Mouse (Mus musculus) kidney, postnatal 0 days (tissue): Measurements from ENCODE around the gene Stxbp5. TPM values are rescaled to one million over a fixed set of nuclear protein-coding genes. Genes with fewer than 3 reads are reported as not detected.
A peak's percentile ranks its signal among the peaks of the same experiment; 100 is the strongest.

Source experiments
- ATAC-seq: fragments of 200-750 bp; cut with Nextera tagmentation; replicated peaks from 2 replicates; pipeline ENCODE4 v1.8.0; 2017; ENCODE audit warnings: low read depth, moderate number of reproducible peaks, moderate TSS enrichment, moderate library complexity; ENCODE audit not compliant: low FRiP score
- DNase-seq: peaks from one replicate; pipeline ENCODE4 v3.0.0-alpha.2; 2016; ENCODE audit warnings: low spot score
- H3K27ac ChIP-seq: fragments of 300-500 bp; sonication (generic); 2 replicates; pipeline ENCODE4 v1.5.1; 2014; ENCODE audit warnings: mild to moderate bottlenecking
- H3K27me3 ChIP-seq: fragments of 300-500 bp; sonication (generic); 2 replicates; pipeline ENCODE4 v1.6.1; 2014; ENCODE audit warnings: low read length, mixed read lengths; ENCODE audit not compliant: insufficient read depth
- H3K36me3 ChIP-seq: fragments of 300-500 bp; sonication (generic); 2 replicates; pipeline ENCODE4 v1.6.1; 2014; ENCODE audit warnings: low read length, mixed read lengths; ENCODE audit not compliant: insufficient read depth
- H3K4me1 ChIP-seq: fragments of 300-500 bp; sonication (generic); replicated peaks from 2 replicates; pipeline ENCODE4 v1.6.1; 2014; ENCODE audit warnings: antibody characterized with exemption, low read length, mixed read lengths; ENCODE audit not compliant: insufficient read depth
- H3K4me2 ChIP-seq: fragments of 300-500 bp; sonication (generic); 2 replicates; pipeline ENCODE4 v1.6.1; 2014; ENCODE audit warnings: mild to moderate bottlenecking, low read length, moderate library complexity, mixed read lengths
- H3K4me3 ChIP-seq: fragments of 300-500 bp; sonication (generic); replicated peaks from 2 replicates; pipeline ENCODE4 v1.5.1; 2014; ENCODE audit warnings: low read depth, low read length
- H3K9ac ChIP-seq: fragments of 300-500 bp; sonication (generic); 2 replicates; pipeline ENCODE4 v1.6.1; 2014; ENCODE audit warnings: low read depth, low read length
- H3K9me3 ChIP-seq: fragments of 300-500 bp; sonication (generic); replicated peaks from 2 replicates; pipeline ENCODE4 v1.6.1; 2016; ENCODE audit warnings: low read length, inconsistent platforms, mixed read lengths
- CTCF ChIP-seq: IDR thresholded peaks from 2 replicates; pipeline ENCODE4 v1.5.1; 2016; ENCODE audit warnings: antibody characterized with exemption, low read depth, mild to moderate bottlenecking, moderate library complexity
- WGBS: fragments of 180-500 bp; shearing (Covaris S2); extraction: QIAGEN DNeasy Blood & Tissue Kit; methylation state at CpG from one replicate; pipeline ENCODE4 v1.1.7; 2014; 5-methylcytosine and 5-hydroxymethylcytosine counted together
- polyA plus RNA-seq: library from polyadenylated mRNA; unstranded; fragments of >200 nt; fragmentation: Nextera tagmentation; extraction: Ambion mirVana; gene quantifications from 2 replicates; pipeline ENCODE4 v1.2.1, GENCODE M21; 2015

Gene Stxbp5
- 2.9 and 3.4 TPM in 2 replicates for polyA plus RNA-seq

- no peak for TF ChIP-seq CTCF
- Histone ChIP-seq H3K27ac (peak within 1 kb of the TSS; percentile 87), H3K4me1 (no peaks in the 10 kb centered on the region), H3K9ac (peak within 1 kb of the TSS; percentile 87), H3K36me3 (no peaks in the 10 kb centered on the region), H3K27me3 (no peaks in the 10 kb centered on the region), H3K9me3 (no peaks in the 10 kb centered on the region), H3K4me2 (peak within 1 kb of the TSS; percentile 80), H3K4me3 (peak within 1 kb of the TSS; percentile 76)
- DNase-seq (peak; percentile 86), ATAC-seq (peak; percentile 83)
- under 1% methylated on average over 52 of the region's 52 CpGs for WGBS
These were observed at the start of gene Stxbp5 for GRCm38 (mm10) chr10:9901071-9901696. Stxbp5 (minus strand) TSS chr10:9901079.

GRCm38 (mm10) chr10:9912395-9912794 lies 11.5 kb upstream of the Stxbp5 start:
- Histone ChIP-seq H3K4me3 (no peak overlapping the region), H3K4me1 (no peaks in the 10 kb centered on the region; the same call in 1 of the 2 replicates), H3K9me3 (no peaks in the 10 kb centered on the region), H3K9ac (no peak overlapping the region), H3K4me2 (no peak overlapping the region), H3K36me3 (no peaks in the 10 kb centered on the region), H3K27ac (no peak overlapping the region), H3K27me3 (no peaks in the 10 kb centered on the region)
- TF ChIP-seq CTCF = no peak
- ATAC-seq = no peak
- WGBS = 77% methylated on average over 5 of the region's 5 CpGs
- no peak for DNase-seq

- peak; percentile 54 for DNase-seq
- Histone ChIP-seq H3K4me2 (no peak overlapping the region), H3K27me3 (no peaks in the 10 kb centered on the region), H3K4me1 (no peaks in the 10 kb centered on the region; the same call in 1 of the 2 replicates), H3K4me3 (no peak overlapping the region), H3K27ac (0 out of 2 replicates have a peak overlapping the region, but pooled peaks have one; percentile 5), H3K36me3 (no peaks in the 10 kb centered on the region), H3K9me3 (no peaks in the 10 kb centered on the region), H3K9ac (no peak overlapping the region)
- WGBS = 73% methylated on average over 8 of the region's 8 CpGs
- ATAC-seq = no peak
- TF ChIP-seq CTCF = no peak
These were observed 7.1 kb upstream of the Stxbp5 start for GRCm38 (mm10) chr10:9907919-9908502.

- Histone ChIP-seq H3K9ac (no peak overlapping the region), H3K27ac (0 out of 2 replicates have a peak overlapping the region, but pooled peaks have one; percentile 5), H3K36me3 (no peaks in the 10 kb centered on the region), H3K4me1 (no peaks in the 10 kb centered on the region; the same call in 1 of the 2 replicates), H3K27me3 (no peaks in the 10 kb centered on the region), H3K9me3 (no peaks in the 10 kb centered on the region), H3K4me2 (no peak overlapping the region), H3K4me3 (no peak overlapping the region)
- 85% methylated on average over 2 of the region's 2 CpGs for WGBS
- DNase-seq (no peak), ATAC-seq (no peak)
- TF ChIP-seq CTCF = no peak
These were observed 6.6 kb upstream of the Stxbp5 start for GRCm38 (mm10) chr10:9907519-9907918.

GRCm38 (mm10) chr10:9906185-9906584 lies 5.3 kb upstream of the Stxbp5 start:
- Histone ChIP-seq H3K27me3 (no peaks in the 10 kb centered on the region), H3K9me3 (no peaks in the 10 kb centered on the region), H3K4me1 (no peaks in the 10 kb centered on the region; the same call in 1 of the 2 replicates), H3K9ac (no peak overlapping the region), H3K27ac (no peak overlapping the region), H3K4me2 (no peak overlapping the region), H3K4me3 (no peak overlapping the region), H3K36me3 (no peaks in the 10 kb centered on the region)
- 39% methylated on average over 3 of the region's 3 CpGs for WGBS
- ATAC-seq (no peak), DNase-seq (no peak)
- no peak for TF ChIP-seq CTCF

GRCm38 (mm10) chr10:9901697-9902239 lies 889 bp upstream of the Stxbp5 start:
- ATAC-seq (peak; percentile 94), DNase-seq (peak; percentile 98)
- peak overlapping the region; percentile 87; the same call in 1 of the 2 replicates for H3K27ac ChIP-seq
- H3K9me3 ChIP-seq = no peaks in the 10 kb centered on the region
- H3K27me3 ChIP-seq = no peaks in the 10 kb centered on the region
- H3K4me1 ChIP-seq = no peaks in the 10 kb centered on the region
- WGBS = under 1% methylated on average over 16 of the region's 16 CpGs
- H3K36me3 ChIP-seq = no peaks in the 10 kb centered on the region
- no peak for TF ChIP-seq CTCF
- H3K4me2 ChIP-seq = peak overlapping the region; percentile 80
- peak overlapping the region; percentile 76 for H3K4me3 ChIP-seq
- H3K9ac ChIP-seq = peak overlapping the region; percentile 87
